Mouse (Mus musculus): ENCODE data around the gene Mb.
"Not testable (repeated sequence)": the region's sequence is repeated elsewhere in the genome, so short reads cannot be mapped to it uniquely, and the experiment has no call there.

Gene Mb

GRCm38 (mm10) chr15:77062746-77063145 is 12.3 kb upstream of the Mb start:
- DNase-seq (ENCODE audit: low spot score), result no peak

GRCm38 (mm10) chr15:77059416-77059815 is 8.9 kb upstream of the Mb start:
- not testable (repeated sequence) for DNase-seq (ENCODE audit: low spot score)

- DNase-seq (ENCODE audit: low spot score), result no peak
Measured at GRCm38 (mm10) chr15:77058566-77058965, 8.1 kb upstream of the Mb start.

- no peak for DNase-seq (ENCODE audit: low spot score)
Measured at GRCm38 (mm10) chr15:77056791-77057051, 6.3 kb upstream of the Mb start.

- no peak for DNase-seq (ENCODE audit: low spot score)
Measured at GRCm38 (mm10) chr15:77056001-77056790, 5.7 kb upstream of the Mb start.

- DNase-seq (ENCODE audit: low spot score), result no peak
Measured at GRCm38 (mm10) chr15:77054611-77055175, 4.2 kb upstream of the Mb start.

GRCm38 (mm10) chr15:77053021-77053420 is 2.6 kb upstream of the Mb start:
- DNase-seq (ENCODE audit: low spot score), result no peak

- no peak for DNase-seq (ENCODE audit: low spot score)
Measured at GRCm38 (mm10) chr15:77052176-77052575, 1.7 kb upstream of the Mb start.

- DNase-seq (ENCODE audit: low spot score), result no peak
Measured at GRCm38 (mm10) chr15:77045609-77046008, 4.9 kb downstream of the Mb start.

GRCm38 (mm10) chr15:77044597-77045320 is 5.7 kb downstream of the Mb start, which contains the start of gene Apol6:
Apol6 (plus strand) TSS chr15:77044729.
- DNase-seq (ENCODE audit: low spot score), result no peak

- no peak for DNase-seq (ENCODE audit: low spot score)
Measured at GRCm38 (mm10) chr15:77040784-77041183, 9.7 kb downstream of the Mb start.

GRCm38 (mm10) chr15:77039211-77039700 is 11.2 kb downstream of the Mb start:
- DNase-seq (ENCODE audit: low spot score), result no peak

GRCm38 (mm10) chr15:77037278-77038161 is 12.9 kb downstream of the Mb start:
- DNase-seq (ENCODE audit: low spot score), result peak; percentile 62

- no peak for DNase-seq (ENCODE audit: low spot score)
Measured at GRCm38 (mm10) chr15:77036989-77037277, 13.5 kb downstream of the Mb start.

GRCm38 (mm10) chr15:77036320-77036988 is 14.0 kb downstream of the Mb start:
- DNase-seq (ENCODE audit: low spot score), result peak; percentile 52

- no peak for DNase-seq (ENCODE audit: low spot score)
Measured at GRCm38 (mm10) chr15:77035643-77036042, 14.8 kb downstream of the Mb start.

- no peak for DNase-seq (ENCODE audit: low spot score)
Measured at GRCm38 (mm10) chr15:77034526-77034925, 15.9 kb downstream of the Mb start.

- DNase-seq (ENCODE audit: low spot score), result no peak
Measured at GRCm38 (mm10) chr15:77031271-77031670, 19.2 kb downstream of the Mb start.

- peak; percentile 58 for DNase-seq (ENCODE audit: low spot score)
Measured at GRCm38 (mm10) chr15:77029331-77029991, 21.0 kb downstream of the Mb start.

GRCm38 (mm10) chr15:77027675-77028074 is 22.8 kb downstream of the Mb start:
- no peak for DNase-seq (ENCODE audit: low spot score)

- no peak for DNase-seq (ENCODE audit: low spot score)
Measured at GRCm38 (mm10) chr15:77027117-77027516, 23.4 kb downstream of the Mb start.

All from lung, postnatal 25 days (tissue).